Mouse (Mus musculus) splenic B cell, adult 2 months (primary cell): ENCODE measurements around the gene Sez6l.

Source experiments
- DNase-seq: peaks from one replicate; pipeline ENCODE4 v3.0.0-alpha.2; 2011; ENCODE audit warnings: low read depth, low spot score
- H3K27me3 ChIP-seq: 2 replicates; pipeline ENCODE4 v1.6.1; 2012; ENCODE audit warnings: mild to moderate bottlenecking, low read length, moderate library complexity, mixed read lengths; ENCODE audit not compliant: control insufficient read depth, poor library complexity, insufficient read depth, severe bottlenecking
- H3K36me3 ChIP-seq: 2 replicates; pipeline ENCODE4 v1.6.1; 2012; ENCODE audit warnings: mild to moderate bottlenecking, low read length, moderate library complexity, mixed read lengths; ENCODE audit not compliant: control insufficient read depth, poor library complexity, insufficient read depth, severe bottlenecking

Sez6l gene

GRCm38 (mm10) chr5:112576993-112577670, at the start of gene Sez6l:
TSS of gene Sez6l (minus strand) at chr5:112577185.
- H3K36me3 ChIP-seq = no peaks in the 10 kb centered on the region
- H3K27me3 ChIP-seq = no peaks in the 10 kb centered on the region
- DNase-seq = no peak

GRCm38 (mm10) chr5:112625555-112626160, 48.7 kb upstream of the Sez6l start:
- no peak for DNase-seq
- Histone ChIP-seq H3K27me3 (no peaks in the 10 kb centered on the region), H3K36me3 (no peaks in the 10 kb centered on the region)

- no peak for DNase-seq
- Histone ChIP-seq H3K27me3 (no peaks in the 10 kb centered on the region), H3K36me3 (no peaks in the 10 kb centered on the region)
Measured at GRCm38 (mm10) chr5:112622946-112623345, 46.0 kb upstream of the Sez6l start.

- no peaks in the 10 kb centered on the region for H3K27me3 ChIP-seq
- H3K36me3 ChIP-seq = no peaks in the 10 kb centered on the region
- DNase-seq = no peak
Measured at GRCm38 (mm10) chr5:112620256-112620655, 43.3 kb upstream of the Sez6l start.

GRCm38 (mm10) chr5:112619344-112619743, 42.4 kb upstream of the Sez6l start:
- H3K27me3 ChIP-seq = no peaks in the 10 kb centered on the region
- no peak for DNase-seq
- no peaks in the 10 kb centered on the region for H3K36me3 ChIP-seq

- H3K27me3 ChIP-seq = no peaks in the 10 kb centered on the region
- DNase-seq = no peak
- no peaks in the 10 kb centered on the region for H3K36me3 ChIP-seq
Measured at GRCm38 (mm10) chr5:112617602-112618247, 40.7 kb upstream of the Sez6l start.

GRCm38 (mm10) chr5:112615946-112616617, 39.1 kb upstream of the Sez6l start:
- Histone ChIP-seq H3K36me3 (no peaks in the 10 kb centered on the region), H3K27me3 (no peaks in the 10 kb centered on the region)
- DNase-seq = no peak

- DNase-seq = no peak
- H3K27me3 ChIP-seq = no peaks in the 10 kb centered on the region
- no peaks in the 10 kb centered on the region for H3K36me3 ChIP-seq
Measured at GRCm38 (mm10) chr5:112607867-112608516, 31.0 kb upstream of the Sez6l start.

GRCm38 (mm10) chr5:112607119-112607518, 30.1 kb upstream of the Sez6l start:
- DNase-seq = no peak
- no peaks in the 10 kb centered on the region for H3K27me3 ChIP-seq
- no peaks in the 10 kb centered on the region for H3K36me3 ChIP-seq

- DNase-seq = no peak
- no peaks in the 10 kb centered on the region for H3K36me3 ChIP-seq
- no peaks in the 10 kb centered on the region for H3K27me3 ChIP-seq
Measured at GRCm38 (mm10) chr5:112605371-112605770, 28.4 kb upstream of the Sez6l start.

GRCm38 (mm10) chr5:112604251-112604650, 27.3 kb upstream of the Sez6l start:
- no peak for DNase-seq
- H3K27me3 ChIP-seq = no peaks in the 10 kb centered on the region
- no peaks in the 10 kb centered on the region for H3K36me3 ChIP-seq

- Histone ChIP-seq H3K27me3 (no peaks in the 10 kb centered on the region), H3K36me3 (no peaks in the 10 kb centered on the region)
- DNase-seq = no peak
Measured at GRCm38 (mm10) chr5:112603594-112603993, 26.6 kb upstream of the Sez6l start.

- Histone ChIP-seq H3K27me3 (no peaks in the 10 kb centered on the region), H3K36me3 (no peaks in the 10 kb centered on the region)
- DNase-seq = no peak
Measured at GRCm38 (mm10) chr5:112600309-112600939, 23.4 kb upstream of the Sez6l start.

GRCm38 (mm10) chr5:112599538-112600308, 22.7 kb upstream of the Sez6l start:
- DNase-seq = no peak
- Histone ChIP-seq H3K27me3 (no peaks in the 10 kb centered on the region), H3K36me3 (no peaks in the 10 kb centered on the region)
